In the genomic region with DNA sequence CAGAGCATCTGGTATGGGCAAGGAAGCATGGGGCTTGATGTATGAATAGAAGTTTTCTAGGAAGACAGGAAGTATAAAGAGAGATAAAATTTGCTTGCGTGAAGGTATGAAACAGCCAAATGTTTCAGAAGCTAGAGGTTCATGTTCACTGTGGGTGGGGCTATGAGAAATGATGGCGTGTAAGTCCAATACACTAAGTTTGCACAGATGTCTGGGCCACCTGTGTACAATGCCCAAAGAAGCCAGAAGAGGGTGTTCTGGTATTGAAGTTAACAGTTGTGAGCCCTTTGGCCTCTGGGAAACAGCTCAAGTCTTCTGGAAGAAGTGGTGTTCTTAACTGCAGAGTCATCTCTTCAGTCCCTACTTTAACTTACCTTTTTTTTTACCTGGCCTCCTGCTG, we compare ENCODE assay signal across 25 mouse cellular contexts. TPM values are rescaled to one million over a fixed set of nuclear protein-coding genes. Genes with fewer than 3 reads are reported as not detected.
DNase-seq lines count a peak whose midpoint lies in the region; ATAC-seq and TF ChIP-seq lines count a peak whose summit lies in the region.
"Had no signal": no experiment of that assay in that cellular context is flagged by ENCODE, and none has a peak within 500 bp of the region (broad histone marks: within the 10 kb centered on the region; RNA-seq: fewer than 3 reads in every experiment).

No protein-coding gene starts in this region.

- no peak for TF ChIP-seq POLR2A in CH12.LX (IDR thresholded peaks at IDR 0.05; ENCODE audit: low read depth, low read length)

- peak in 1 of 2 experiments; percentile 41; a peak in 2 of 4 replicates for TF ChIP-seq CTCF in CH12.LX (conservative IDR thresholded peaks at IDR 0.05 in 1 of 2, IDR thresholded peaks at IDR 0.05 in 1 of 2; ENCODE audit: low read depth in 2 of 2, low read length in 2 of 2)

- TF ChIP-seq EP300 in CH12.LX (IDR thresholded peaks at IDR 0.05; ENCODE audit: low read length), result no peak

- no peaks in the 10 kb centered on the region for H3K36me3 ChIP-seq in kidney, embryonic 16.5 days (ENCODE audit: insufficient read depth, low read length)
- H3K36me3 ChIP-seq in CH12.LX (replicated peaks in 1 of 2; ENCODE audit: control insufficient read depth in 1 of 2, insufficient read depth in 1 of 2, low read length in 1 of 2), result no peaks in the 10 kb centered on the region
- H3K36me3 ChIP-seq in midbrain, embryonic 11.5 days (ENCODE audit: control insufficient read depth, insufficient read depth, low read length), result no peaks in the 10 kb centered on the region
- H3K36me3 ChIP-seq: embryonic facial prominence, embryonic 12.5 days; G1E; limb, embryonic 13.5 days; lung, embryonic 15.5 days; midbrain, embryonic 10.5 days; neural tube, embryonic 13.5 days had no signal

- H3K79me2 ChIP-seq in CH12.LX (replicated peaks; ENCODE audit: control insufficient read depth, extremely low read depth, insufficient read depth, poor library complexity, severe bottlenecking), result no peaks in the 10 kb centered on the region

- H3K4me3 ChIP-seq in kidney, embryonic 16.5 days (ENCODE audit: low read length), result no peak overlapping the region
- H3K4me3 ChIP-seq in CH12.LX (replicated peaks in 1 of 3; ENCODE audit: low read depth in 2 of 3, low read length in 2 of 3, poor library complexity in 1 of 3), result no peak overlapping the region
- H3K4me3 ChIP-seq in midbrain, embryonic 11.5 days (ENCODE audit: low read depth, low read length), result no peak overlapping the region
- H3K4me3 ChIP-seq: embryonic facial prominence, embryonic 12.5 days; erythroblast, embryonic 14.5 days; limb, embryonic 13.5 days; lung, embryonic 15.5 days; midbrain, embryonic 10.5 days; neural tube, embryonic 13.5 days had no signal

- H3K4me1 ChIP-seq in kidney, embryonic 16.5 days (ENCODE audit: insufficient read depth, low read length), result peaks cover 25% of the 10 kb centered on the region
- peaks cover 7 to 39% of the 10 kb centered on the region in 2 experiments for H3K4me1 ChIP-seq in CH12.LX (ENCODE audit: control insufficient read depth in 1 of 2, insufficient read depth in 2 of 2)
- peaks cover 30% of the 10 kb centered on the region for H3K4me1 ChIP-seq in midbrain, embryonic 11.5 days (ENCODE audit: control insufficient read depth, insufficient read depth, low read length)

- H3K9me3 ChIP-seq in kidney, embryonic 16.5 days (ENCODE audit: low read length), result no peaks in the 10 kb centered on the region
- no peaks in the 10 kb centered on the region for H3K9me3 ChIP-seq in CH12.LX (replicated peaks; ENCODE audit: low read length)
- H3K9me3 ChIP-seq in midbrain, embryonic 11.5 days (ENCODE audit: control insufficient read depth, low read length), result no peaks in the 10 kb centered on the region
- H3K9me3 ChIP-seq: embryonic facial prominence, embryonic 12.5 days; limb, embryonic 13.5 days; lung, embryonic 15.5 days; midbrain, embryonic 10.5 days; neural tube, embryonic 13.5 days had no signal

- peak; percentile 6 for TF ChIP-seq RAD21 in CH12.LX (IDR thresholded peaks at IDR 0.05; ENCODE audit: low read depth, low read length)

- peak overlapping the region; percentile 6; the same call in 1 of the 2 replicates for H3K27ac ChIP-seq in kidney, embryonic 16.5 days (ENCODE audit: low read length)
- H3K27ac ChIP-seq in CH12.LX (ENCODE audit: insufficient read depth, low read depth), result no peak overlapping the region
- H3K27ac ChIP-seq in midbrain, embryonic 11.5 days (ENCODE audit: low read depth, low read length), result no peak overlapping the region
- H3K27ac ChIP-seq: liver, embryonic 14.5 days; macrophage; midbrain, embryonic 10.5 days; neural tube, embryonic 13.5 days had no signal

- H3K9ac ChIP-seq in kidney, embryonic 16.5 days (replicated peaks; ENCODE audit: low read length), result no peak overlapping the region
- no peak overlapping the region for H3K9ac ChIP-seq in CH12.LX (ENCODE audit: insufficient read depth, low read depth)
- H3K9ac ChIP-seq in midbrain, embryonic 11.5 days (ENCODE audit: low read length), result no peak overlapping the region
- H3K9ac ChIP-seq: limb, embryonic 13.5 days; liver, embryonic 14.5 days; lung, embryonic 15.5 days; neural tube, embryonic 13.5 days had no signal

- WGBS in kidney, embryonic 16.5 days, result 86% methylated on average over 2 of the region's 2 CpGs
- WGBS in midbrain, embryonic 11.5 days, result 95% methylated on average over 2 of the region's 2 CpGs

- ATAC-seq in CD4-positive, CD25-positive, alpha-beta regulatory T cell, adult 4 months, result no peak
- ATAC-seq in kidney, embryonic 16.5 days (ENCODE audit: low FRiP score, low TSS enrichment), result no peak
- no peak for ATAC-seq in midbrain, embryonic 11.5 days (ENCODE audit: low FRiP score)
- no peak for ATAC-seq in cerebellum, adult (ENCODE audit: insufficient number of reproducible peaks, low FRiP score, low TSS enrichment)
- ATAC-seq: forebrain, embryonic 14.5 days; inflammation-experienced regulatory T-cells, adult 6 months had no signal

- in situ Hi-C loops in CH12.LX (cut with MboI; ENCODE audit: low pct_ligation_motif_present, low pct_unique_long_range_greater_than_20kb, low sequenced_read_pairs), result loop anchor here (10.0 kb wide), 1 partner anchor 65 kb away; the partner anchor contains the start of gene Zbtb39

- DNase-seq in CD4-positive, CD25-positive, alpha-beta regulatory T cell, adult 2 months (ENCODE audit: low read depth, low spot score), result peak; percentile 66
- no peak for DNase-seq in kidney, adult 8-10 months
- DNase-seq in CH12.LX (ENCODE audit: extremely low read depth), result peak; percentile 31
- DNase-seq in induced T-regulatory cell, adult 2 months (ENCODE audit: low read depth), result peak; percentile 75
- DNase-seq in midbrain, embryonic 11.5 days (ENCODE audit: low spot score, missing footprints), result no peak
- DNase-seq: adrenal gland, adult 2 months; gastrocnemius, postnatal 25 days; kidney, postnatal 14 days; right cerebral cortex, adult 18-20 months; thymus, adult 2 months had no signal

- no peak overlapping the region for H3K4me2 ChIP-seq in kidney, embryonic 16.5 days (replicated peaks; ENCODE audit: low read depth, low read length)
- no peak overlapping the region for H3K4me2 ChIP-seq in CH12.LX (ENCODE audit: insufficient read depth, low read depth, poor library complexity, severe bottlenecking)
- no peak overlapping the region for H3K4me2 ChIP-seq in midbrain, embryonic 11.5 days
- H3K4me2 ChIP-seq: lung, embryonic 15.5 days; neural tube, embryonic 13.5 days had no signal

- no peaks in the 10 kb centered on the region for H3K27me3 ChIP-seq in kidney, embryonic 16.5 days (ENCODE audit: insufficient read depth, low read length)
- H3K27me3 ChIP-seq in CH12.LX (replicated peaks), result peaks cover 24% of the 10 kb centered on the region
- peaks cover 35% of the 10 kb centered on the region for H3K27me3 ChIP-seq in midbrain, embryonic 11.5 days (ENCODE audit: control insufficient read depth, insufficient read depth, low read length)
- H3K27me3 ChIP-seq: embryonic facial prominence, embryonic 12.5 days; limb, embryonic 13.5 days; lung, embryonic 15.5 days had no signal

- dilution Hi-C loops in CH12.LX (cut with MboI; ENCODE audit: extremely low pct_ligation_motif_present, extremely low pct_unique_long_range_greater_than_20kb, low sequenced_read_pairs), result no loop called here

TF ChIP-seq in CH12.LX, 34 proteins besides CTCF, POLR2A, EP300 and RAD21:
- TF ChIP-seq ELF1 (IDR thresholded peaks at IDR 0.05; ENCODE audit: low read depth, low read length), result no peak
- peak; percentile 11; the same call in 1 of the 2 replicates for TF ChIP-seq SMC3 (IDR thresholded peaks at IDR 0.05; ENCODE audit: low read depth, low read length)

RNA-seq across cellular contexts. Expression of gene Nab2, which starts 1.8 kb away (rescaled TPM):
- polyA plus RNA-seq in CD4-positive, CD25-positive, alpha-beta regulatory T cell, adult 4 months (2017; shearing (Covaris generic)), result 10 to 100 TPM in 1 of 2 experiments, 1 to 10 TPM in 1; 8.9 to 10.8 TPM
- polyA plus RNA-seq in kidney, embryonic 16.5 days (2015; fragmentation: Nextera tagmentation; extraction: Ambion mirVana), result 28.8 and 32.1 TPM in 2 replicates
- total RNA-seq in CH12.LX (2012; rRNA removed) (10.0 and 13.9 TPM in 2 replicates), CH12.LX (2014; rRNA removed) (5.9 and 8.1 TPM in 2 replicates)
- 9.2 and 10.8 TPM in 2 replicates for polyA plus RNA-seq in CH12.LX (2012; ENCODE audit: insufficient read length, low read depth)
- polyA plus RNA-seq in midbrain, embryonic 11.5 days (2014; fragmentation: Nextera tagmentation; extraction: Ambion mirVana), result 2.1 and 2.2 TPM in 2 replicates

RNA-seq across cellular contexts. Expression of gene Nemp1, which starts 3.5 kb away (rescaled TPM):
- polyA plus RNA-seq in CD4-positive, CD25-positive, alpha-beta regulatory T cell, adult 4 months (2017; shearing (Covaris generic)), result 1 to 10 TPM; 2.5 to 4.0 TPM
- 10.6 and 10.7 TPM in 2 replicates for polyA plus RNA-seq in kidney, embryonic 16.5 days (2015; fragmentation: Nextera tagmentation; extraction: Ambion mirVana)
- 12.5 and 13.2 TPM in 2 replicates for total RNA-seq in CH12.LX (2012; rRNA removed)
- total RNA-seq in CH12.LX (2014; rRNA removed), result 17.4 and 18.3 TPM in 2 replicates
- polyA plus RNA-seq in CH12.LX (2012; ENCODE audit: insufficient read length, low read depth), result 7.5 and 8.3 TPM in 2 replicates
- polyA plus RNA-seq in midbrain, embryonic 11.5 days (2014; fragmentation: Nextera tagmentation; extraction: Ambion mirVana), result 10.0 and 10.9 TPM in 2 replicates

RNA-seq across cellular contexts. Expression of gene Stat6, which starts 27.4 kb away (rescaled TPM):
- 100 to 1,000 TPM; 173 to 320 TPM for polyA plus RNA-seq in CD4-positive, CD25-positive, alpha-beta regulatory T cell, adult 4 months (2017; shearing (Covaris generic))
- polyA plus RNA-seq in kidney, embryonic 16.5 days (2015; fragmentation: Nextera tagmentation; extraction: Ambion mirVana), result 33.8 and 37.4 TPM in 2 replicates
- total RNA-seq in CH12.LX (2012; rRNA removed) (58.7 and 76.6 TPM in 2 replicates), CH12.LX (2014; rRNA removed) (64.0 and 71.5 TPM in 2 replicates)
- 62.9 and 72.1 TPM in 2 replicates for polyA plus RNA-seq in CH12.LX (2012; ENCODE audit: insufficient read length, low read depth)
- 5.7 and 6.9 TPM in 2 replicates for polyA plus RNA-seq in midbrain, embryonic 11.5 days (2014; fragmentation: Nextera tagmentation; extraction: Ambion mirVana)

RNA-seq across cellular contexts. Expression of gene Myo1a, which starts 34.8 kb away (rescaled TPM):
- not detected for polyA plus RNA-seq in CD4-positive, CD25-positive, alpha-beta regulatory T cell, adult 4 months (2017; shearing (Covaris generic))
- polyA plus RNA-seq in kidney, embryonic 16.5 days (2015; fragmentation: Nextera tagmentation; extraction: Ambion mirVana), result 0.31 and 0.50 TPM in 2 replicates
- 1.8 and 2.3 TPM in 2 replicates for total RNA-seq in CH12.LX (2012; rRNA removed)
- 0.08 and 0.24 TPM in 2 replicates for total RNA-seq in CH12.LX (2014; rRNA removed)
- polyA plus RNA-seq in CH12.LX (2012; ENCODE audit: insufficient read length, low read depth), result 0.36 and 0.45 TPM in 2 replicates
- 0.41 and 0.46 TPM in 2 replicates for polyA plus RNA-seq in midbrain, embryonic 11.5 days (2014; fragmentation: Nextera tagmentation; extraction: Ambion mirVana)
- total RNA-seq: common myeloid progenitor, adult 5-6 weeks had no signal
- polyA plus RNA-seq: inflammation-experienced regulatory T-cells, adult 6 months; macrophage had no signal

RNA-seq across cellular contexts. Expression of gene Lrp1, which starts 49.2 kb away (rescaled TPM):
- polyA plus RNA-seq in CD4-positive, CD25-positive, alpha-beta regulatory T cell, adult 4 months (2017; shearing (Covaris generic)), result under 1 TPM; 0.30 to 0.96 TPM
- 70.9 and 71.7 TPM in 2 replicates for polyA plus RNA-seq in kidney, embryonic 16.5 days (2015; fragmentation: Nextera tagmentation; extraction: Ambion mirVana)
- total RNA-seq in CH12.LX (2012; rRNA removed), result 16.5 and 51.2 TPM in 2 replicates
- total RNA-seq in CH12.LX (2014; rRNA removed), result 3.1 and 3.3 TPM in 2 replicates
- polyA plus RNA-seq in CH12.LX (2012; ENCODE audit: insufficient read length, low read depth), result 11.0 and 11.8 TPM in 2 replicates
- 52.2 and 58.8 TPM in 2 replicates for polyA plus RNA-seq in midbrain, embryonic 11.5 days (2014; fragmentation: Nextera tagmentation; extraction: Ambion mirVana)

Comparison
In these comparisons a context has a peak if more than half of its experiments do, and no peak if none do; other contexts are left out.
1. DNase-seq: peak in CD4-positive, CD25-positive, alpha-beta regulatory T cell, adult 2 months (single experiment), CH12.LX (single experiment) and induced T-regulatory cell, adult 2 months (single experiment); none in kidney, adult 8-10 months (0 of 2) and midbrain, embryonic 11.5 days (single experiment).